Mouse (Mus musculus): ENCODE measurements around the gene Dnaaf2. TPM values are rescaled to one million over a fixed set of nuclear protein-coding genes. Genes with fewer than 3 reads are reported as not detected.
"Not testable (repeated sequence)": the region's sequence is repeated elsewhere in the genome, so short reads cannot be mapped to it uniquely, and the experiment has no call there.

Dnaaf2 gene
- polyA plus RNA-seq, 1 experiment from 2014 or later, result 6.7 TPM

- H3K9ac ChIP-seq (ENCODE audit: low read length), result peak within 1 kb of the TSS; percentile 75
- no peaks in the 10 kb centered on the region for H3K9me3 ChIP-seq (ENCODE audit: control insufficient read depth, low read length)
- WGBS, result under 1% methylated on average over 40 of the region's 40 CpGs
- no peaks in the 10 kb centered on the region for H3K27me3 ChIP-seq (ENCODE audit: control insufficient read depth, insufficient read depth, low read length)
- H3K27ac ChIP-seq (replicated peaks in 1 of 2; ENCODE audit: control insufficient read depth in 1 of 2, insufficient read depth in 1 of 2, low read depth in 2 of 2, low read length in 2 of 2), result peak within 1 kb of the TSS; percentile 66 to 73; a peak in 3 of 4 replicates
- peak; percentile 87 for ATAC-seq (ENCODE audit: insufficient number of reproducible peaks, insufficient read depth, low FRiP score, low read depth)
- peaks cover 10% of the 10 kb centered on the region; the same call in 1 of the 2 replicates for H3K36me3 ChIP-seq (ENCODE audit: control insufficient read depth, insufficient read depth, low read length)
- H3K4me1 ChIP-seq (ENCODE audit: control insufficient read depth in 2 of 2, insufficient read depth in 2 of 2, low read length in 2 of 2), result peaks cover 0 to 10% of the 10 kb centered on the region in 2 experiments; a peak in 1 of 4 replicates
- peak within 1 kb of the TSS; percentile 73 to 75 for H3K4me3 ChIP-seq (ENCODE audit: control insufficient read depth in 1 of 2, insufficient read depth in 1 of 2, low read depth in 1 of 2, low read length in 2 of 2)
- peak within 1 kb of the TSS; percentile 76 for H3K4me2 ChIP-seq (ENCODE audit: low read length)
Measured at GRCm38 (mm10) chr12:69168461-69169106, 29.6 kb downstream of the Dnaaf2 start, which contains the start of gene Lrr1. TSS of gene Lrr1 (plus strand) at chr12:69168814.

DNA sequence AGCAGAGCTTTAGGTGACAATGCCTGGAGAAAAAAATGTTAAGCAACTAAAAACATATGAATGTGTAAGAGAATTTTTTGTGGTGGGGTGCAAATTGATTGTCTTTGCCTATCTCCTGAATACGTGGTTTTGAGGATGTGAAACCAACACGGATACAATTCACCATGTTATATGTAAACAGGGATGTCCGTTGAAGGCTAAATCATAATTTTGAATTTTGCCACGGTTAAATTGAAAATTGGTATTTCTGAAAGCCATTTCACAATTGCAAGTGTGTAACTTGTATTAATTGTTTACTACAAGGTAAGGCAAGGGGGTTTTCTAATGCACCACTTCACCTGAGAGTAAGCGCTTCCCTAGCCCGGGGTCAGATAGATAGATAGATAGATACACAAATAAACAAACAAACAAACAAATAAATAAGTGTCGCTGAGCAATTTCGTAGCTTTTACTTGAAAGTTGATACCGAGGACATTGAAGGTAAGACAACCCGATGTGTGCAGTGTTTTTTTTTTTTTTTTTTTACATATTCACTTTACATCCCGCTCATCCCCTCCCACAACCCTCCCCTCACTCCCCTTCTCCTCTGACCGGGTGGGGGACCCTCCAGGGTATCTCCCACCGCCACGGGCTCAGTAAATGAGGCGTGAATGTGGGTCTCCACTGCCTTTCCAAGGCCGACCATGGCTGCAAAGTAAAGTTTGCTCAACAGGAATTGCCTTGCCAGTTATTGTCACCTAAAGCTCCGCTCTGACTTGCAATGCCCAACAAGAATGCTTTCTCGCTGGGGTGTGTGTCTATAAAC lies 30.4 kb downstream of the Dnaaf2 start:
- H3K9me3 ChIP-seq (ENCODE audit: control insufficient read depth, low read length), result no peaks in the 10 kb centered on the region
- H3K27ac ChIP-seq (replicated peaks in 1 of 2; ENCODE audit: control insufficient read depth in 1 of 2, insufficient read depth in 1 of 2, low read depth in 2 of 2, low read length in 2 of 2), result peak overlapping the region in 1 of 2 experiments; percentile 66; a peak in 2 of 4 replicates
- peak overlapping the region; percentile 76 for H3K4me2 ChIP-seq (ENCODE audit: low read length)
- peaks cover 0 to 10% of the 10 kb centered on the region in 2 experiments; a peak in 1 of 4 replicates for H3K4me1 ChIP-seq (ENCODE audit: control insufficient read depth in 2 of 2, insufficient read depth in 2 of 2, low read length in 2 of 2)
- peak; percentile 23; the same call in 1 of the 2 replicates for ATAC-seq (ENCODE audit: insufficient number of reproducible peaks, insufficient read depth, low FRiP score, low read depth)
- peak overlapping the region; percentile 73 to 75 for H3K4me3 ChIP-seq (ENCODE audit: control insufficient read depth in 1 of 2, insufficient read depth in 1 of 2, low read depth in 1 of 2, low read length in 2 of 2)
- 0 out of 2 replicates have a peak, but pooled peaks cover 5% of the 10 kb centered on the region for H3K36me3 ChIP-seq (ENCODE audit: control insufficient read depth, insufficient read depth, low read length)
- H3K9ac ChIP-seq (ENCODE audit: low read length), result peak overlapping the region; percentile 75
- H3K27me3 ChIP-seq (ENCODE audit: control insufficient read depth, insufficient read depth, low read length), result no peaks in the 10 kb centered on the region
- 10% methylated on average over 18 of the region's 18 CpGs for WGBS

GRCm38 (mm10) chr12:69166861-69167581 lies 31.2 kb downstream of the Dnaaf2 start:
- WGBS, result 67% methylated on average over 8 of the region's 8 CpGs
- ATAC-seq (ENCODE audit: insufficient number of reproducible peaks, insufficient read depth, low FRiP score, low read depth), result not testable (repeated sequence)

GRCm38 (mm10) chr12:69164904-69165303 lies 33.3 kb downstream of the Dnaaf2 start:
- Histone ChIP-seq H3K36me3 (ENCODE audit: control insufficient read depth, insufficient read depth, low read length) (no peaks in the 10 kb centered on the region), H3K27me3 (ENCODE audit: control insufficient read depth, insufficient read depth, low read length) (no peaks in the 10 kb centered on the region), H3K4me1 (ENCODE audit: control insufficient read depth in 2 of 2, insufficient read depth in 2 of 2, low read length in 2 of 2) (peaks cover 0 to 10% of the 10 kb centered on the region in 2 experiments; a peak in 1 of 4 replicates), H3K4me2 (ENCODE audit: low read length) (no peak overlapping the region), H3K9me3 (ENCODE audit: control insufficient read depth, low read length) (no peaks in the 10 kb centered on the region), H3K4me3 (ENCODE audit: control insufficient read depth in 1 of 2, insufficient read depth in 1 of 2, low read depth in 1 of 2, low read length in 2 of 2) (no peak overlapping the region), H3K27ac (replicated peaks in 1 of 2; ENCODE audit: control insufficient read depth in 1 of 2, insufficient read depth in 1 of 2, low read depth in 2 of 2, low read length in 2 of 2) (no peak overlapping the region), H3K9ac (ENCODE audit: low read length) (no peak overlapping the region)
- no peak for ATAC-seq (ENCODE audit: insufficient number of reproducible peaks, insufficient read depth, low FRiP score, low read depth)
- 51% methylated on average over 3 of the region's 3 CpGs for WGBS

More at GRCm38 (mm10) chr12:69166861-69167581, 31.2 kb downstream of the Dnaaf2 start:
- peaks cover 0 to 10% of the 10 kb centered on the region in 2 experiments; a peak in 1 of 4 replicates for H3K4me1 ChIP-seq (ENCODE audit: control insufficient read depth in 2 of 2, insufficient read depth in 2 of 2, low read length in 2 of 2)
- not testable (repeated sequence) for H3K9ac ChIP-seq (ENCODE audit: low read length); H3K27me3 ChIP-seq (ENCODE audit: control insufficient read depth, insufficient read depth, low read length); H3K9me3 ChIP-seq (ENCODE audit: control insufficient read depth, low read length); H3K4me2 ChIP-seq (ENCODE audit: low read length); H3K27ac ChIP-seq (replicated peaks in 1 of 2; ENCODE audit: control insufficient read depth in 1 of 2, insufficient read depth in 1 of 2, low read depth in 2 of 2, low read length in 2 of 2); H3K4me3 ChIP-seq (ENCODE audit: control insufficient read depth in 1 of 2, insufficient read depth in 1 of 2, low read depth in 1 of 2, low read length in 2 of 2); H3K36me3 ChIP-seq (ENCODE audit: control insufficient read depth, insufficient read depth, low read length)

DNA sequence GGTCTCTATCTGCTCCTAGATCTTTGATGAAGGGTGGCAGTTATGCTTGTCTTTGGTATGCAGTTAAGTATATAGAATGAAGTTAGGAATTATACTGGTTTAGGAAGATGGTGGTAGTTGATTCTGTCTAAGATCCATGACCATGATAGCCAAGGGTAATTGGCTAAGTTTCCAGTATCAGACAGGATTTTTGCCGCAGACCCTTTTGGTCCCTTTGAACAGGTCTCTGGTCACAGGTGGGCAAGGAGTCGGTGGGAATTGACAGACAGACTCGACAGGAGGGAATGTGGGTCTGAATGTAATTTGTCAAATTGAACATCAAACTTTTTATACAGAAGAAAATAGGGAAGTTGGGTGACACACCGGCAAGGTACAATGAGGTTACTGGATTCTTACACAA lies 34.6 kb downstream of the Dnaaf2 start:
- not testable (repeated sequence) for H3K27me3 ChIP-seq (ENCODE audit: control insufficient read depth, insufficient read depth, low read length); H3K9me3 ChIP-seq (ENCODE audit: control insufficient read depth, low read length); H3K27ac ChIP-seq (replicated peaks in 1 of 2; ENCODE audit: control insufficient read depth in 1 of 2, insufficient read depth in 1 of 2, low read depth in 2 of 2, low read length in 2 of 2); H3K9ac ChIP-seq (ENCODE audit: low read length); ATAC-seq (ENCODE audit: insufficient number of reproducible peaks, insufficient read depth, low FRiP score, low read depth); H3K4me3 ChIP-seq (ENCODE audit: control insufficient read depth in 1 of 2, insufficient read depth in 1 of 2, low read depth in 1 of 2, low read length in 2 of 2); H3K36me3 ChIP-seq (ENCODE audit: control insufficient read depth, insufficient read depth, low read length); H3K4me2 ChIP-seq (ENCODE audit: low read length); H3K4me1 ChIP-seq (ENCODE audit: control insufficient read depth in 2 of 2, insufficient read depth in 2 of 2, low read length in 2 of 2)
- 84% methylated on average over 4 of the region's 4 CpGs for WGBS

DNA sequence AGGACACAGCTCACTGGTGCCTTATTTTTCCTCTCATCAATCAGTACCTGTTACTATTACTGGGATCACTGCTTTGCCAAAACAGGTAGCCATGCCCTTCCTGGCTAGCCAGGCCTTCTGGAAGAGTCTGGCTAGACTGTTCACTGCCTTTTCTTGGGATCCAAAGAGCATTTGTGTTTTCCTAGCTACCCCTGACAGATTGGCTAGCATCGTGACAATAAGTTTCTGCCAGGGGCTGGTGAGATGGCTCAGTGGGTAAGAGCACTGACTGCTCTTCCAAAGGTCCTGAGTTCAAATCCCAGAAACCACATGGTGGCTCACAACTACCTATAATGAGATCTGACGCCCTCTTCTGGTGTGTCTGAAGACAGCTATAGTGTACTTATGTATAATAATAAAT lies 37.6 kb downstream of the Dnaaf2 start:
- H3K9me3 ChIP-seq (ENCODE audit: control insufficient read depth, low read length); H3K27me3 ChIP-seq (ENCODE audit: control insufficient read depth, insufficient read depth, low read length); H3K4me1 ChIP-seq (ENCODE audit: control insufficient read depth in 2 of 2, insufficient read depth in 2 of 2, low read length in 2 of 2); H3K4me2 ChIP-seq (ENCODE audit: low read length); H3K9ac ChIP-seq (ENCODE audit: low read length); H3K4me3 ChIP-seq (ENCODE audit: control insufficient read depth in 1 of 2, insufficient read depth in 1 of 2, low read depth in 1 of 2, low read length in 2 of 2); ATAC-seq (ENCODE audit: insufficient number of reproducible peaks, insufficient read depth, low FRiP score, low read depth); H3K27ac ChIP-seq (replicated peaks in 1 of 2; ENCODE audit: control insufficient read depth in 1 of 2, insufficient read depth in 1 of 2, low read depth in 2 of 2, low read length in 2 of 2): not testable (repeated sequence)
- peaks cover 22% of the 10 kb centered on the region for H3K36me3 ChIP-seq (ENCODE audit: control insufficient read depth, insufficient read depth, low read length)
- 71% methylated on average over 2 of the region's 2 CpGs for WGBS

GRCm38 (mm10) chr12:69159578-69159940 lies 38.7 kb downstream of the Dnaaf2 start:
- H3K4me3 ChIP-seq (ENCODE audit: control insufficient read depth in 1 of 2, insufficient read depth in 1 of 2, low read depth in 1 of 2, low read length in 2 of 2), result peak overlapping the region; percentile 27 to 78; a peak in 3 of 4 replicates
- H3K36me3 ChIP-seq (ENCODE audit: control insufficient read depth, insufficient read depth, low read length), result peaks cover 22% of the 10 kb centered on the region
- peak overlapping the region; percentile 46 for H3K4me2 ChIP-seq (ENCODE audit: low read length)
- no peaks in the 10 kb centered on the region for H3K27me3 ChIP-seq (ENCODE audit: control insufficient read depth, insufficient read depth, low read length)
- WGBS, result 6% methylated on average over 9 of the region's 9 CpGs
- no peaks in the 10 kb centered on the region for H3K9me3 ChIP-seq (ENCODE audit: control insufficient read depth, low read length)
- peaks cover 3 to 4% of the 10 kb centered on the region in 2 experiments; a peak in 3 of 4 replicates for H3K4me1 ChIP-seq (ENCODE audit: control insufficient read depth in 2 of 2, insufficient read depth in 2 of 2, low read length in 2 of 2)
- peak overlapping the region; percentile 66 to 94; a peak in 2 of 4 replicates for H3K27ac ChIP-seq (replicated peaks in 1 of 2; ENCODE audit: control insufficient read depth in 1 of 2, insufficient read depth in 1 of 2, low read depth in 2 of 2, low read length in 2 of 2)
- H3K9ac ChIP-seq (ENCODE audit: low read length), result no peak overlapping the region; the same call in 1 of the 2 replicates
- ATAC-seq (ENCODE audit: insufficient number of reproducible peaks, insufficient read depth, low FRiP score, low read depth), result no peak

All from heart, embryonic 14.5 days (tissue).